Mouse (Mus musculus) adrenal gland, postnatal 4 days (tissue): Measurements from ENCODE around the gene Kcnh8. TPM values are rescaled to one million over a fixed set of nuclear protein-coding genes. Genes with fewer than 3 reads are reported as not detected.

Experiments
- DNase-seq, 2 experiments: peaks; one replicate each; pipeline ENCODE4 v3.0.0; 2021 to 2022; ENCODE audit warnings: low spot score in 2 of 2, mixed read lengths in 2 of 2
- total RNA-seq, 2 experiments: library from RNA; stranded (reverse); gene quantifications; 2 replicates each; pipeline ENCODE4 v1.2.3; 2021

The Kcnh8 gene
- total RNA-seq, 2 experiments from 2014 or later, result 0.82 to 1.2 TPM

DNA sequence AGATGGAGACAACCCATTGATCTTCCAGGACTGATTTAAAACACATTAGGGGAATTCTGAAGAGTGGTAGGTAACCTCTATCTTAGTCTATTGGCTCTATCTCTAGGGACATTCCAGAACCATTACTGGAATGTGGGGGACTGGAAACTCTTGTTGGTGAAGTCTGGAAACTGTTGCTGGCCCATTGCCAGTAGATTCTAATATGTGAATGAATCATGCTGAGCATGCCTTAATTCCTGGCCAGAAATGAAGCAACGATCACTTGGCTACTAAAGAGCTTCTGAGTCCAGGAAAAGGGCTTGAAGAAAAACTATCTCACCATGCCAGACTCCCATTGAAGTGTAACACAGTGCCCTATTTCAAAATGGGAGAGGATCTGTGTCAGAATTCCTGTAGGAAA, 208.3 kb downstream of the Kcnh8 start:
- DNase-seq, result no peak

DNA sequence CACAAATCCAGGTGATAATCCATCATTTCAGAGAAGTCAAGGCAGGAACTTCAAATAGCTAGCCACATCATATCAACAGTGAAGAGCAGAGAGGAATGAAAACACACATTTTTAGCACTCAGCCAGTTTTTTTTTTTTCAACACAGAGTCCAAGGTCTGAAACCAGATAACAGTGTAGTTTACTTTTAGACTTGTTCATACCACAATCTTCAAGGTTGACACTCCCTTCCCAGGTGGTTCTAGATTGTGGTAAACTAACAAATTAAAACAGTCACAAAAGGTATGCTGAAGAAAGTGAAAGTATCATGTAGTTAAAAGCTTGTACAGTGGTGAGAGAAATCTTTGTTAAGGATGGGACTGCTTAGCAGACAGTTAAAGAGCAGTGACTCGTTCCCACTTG, 216.5 kb downstream of the Kcnh8 start:
- no peak for DNase-seq

DNA sequence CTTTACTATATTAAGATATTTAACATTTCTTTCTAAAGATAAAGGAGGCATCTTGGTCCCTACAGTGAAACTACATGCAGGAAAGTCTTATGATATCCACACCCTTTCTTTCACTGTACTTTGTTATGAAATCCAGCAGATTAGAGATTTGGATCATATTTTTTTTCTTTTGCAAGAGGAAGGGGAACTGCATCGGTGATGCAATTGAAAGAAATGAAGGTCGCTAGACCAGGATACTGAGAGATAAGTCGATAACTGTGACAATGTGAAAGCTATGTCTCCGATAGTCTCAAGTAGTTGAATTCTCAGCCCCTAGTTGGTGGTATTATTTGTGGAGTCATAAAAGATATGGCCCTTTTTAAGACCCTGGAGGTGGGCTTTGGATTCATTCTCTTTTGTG, 227.2 kb downstream of the Kcnh8 start:
- no peak for DNase-seq

DNA sequence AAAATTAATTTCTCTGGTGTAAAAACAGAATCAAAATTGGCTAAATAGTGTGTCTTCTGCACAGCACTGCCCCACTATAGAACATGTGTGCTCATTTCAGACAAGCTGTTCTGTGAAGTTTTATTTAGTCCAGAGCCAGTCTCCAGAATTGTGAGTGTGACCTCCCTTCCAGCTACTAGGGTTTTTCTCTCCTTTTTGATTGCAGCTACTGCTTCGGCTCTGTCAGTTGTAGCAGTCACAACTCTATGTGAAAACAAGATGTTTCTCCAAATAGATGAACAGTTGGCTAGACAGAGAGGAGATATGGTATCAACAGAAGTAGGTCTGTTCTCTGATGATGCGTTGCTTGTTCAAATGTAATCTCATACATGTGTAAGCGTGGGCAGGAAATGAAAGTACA, 270.7 kb downstream of the Kcnh8 start:
- no peak for DNase-seq

DNA sequence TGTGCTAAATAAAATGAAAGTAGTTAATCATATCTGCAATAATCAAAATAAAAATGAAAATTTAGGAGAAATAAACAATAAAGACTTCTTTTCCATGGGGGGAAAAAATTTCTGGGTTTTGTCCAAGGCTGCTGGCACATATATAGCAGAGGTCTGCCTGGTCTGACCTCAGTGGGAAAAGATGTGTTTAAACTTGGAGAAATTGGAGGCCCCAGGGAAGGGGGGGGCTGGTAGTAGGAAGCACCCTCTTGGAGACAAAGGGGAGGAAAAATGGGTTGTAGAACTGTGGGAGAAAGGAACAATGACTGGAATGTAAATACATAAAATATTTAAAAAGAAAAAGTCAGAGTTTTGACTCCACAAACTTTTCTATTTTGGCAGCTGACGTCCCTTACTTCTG, 276.5 kb downstream of the Kcnh8 start:
- DNase-seq, result no peak

DNA sequence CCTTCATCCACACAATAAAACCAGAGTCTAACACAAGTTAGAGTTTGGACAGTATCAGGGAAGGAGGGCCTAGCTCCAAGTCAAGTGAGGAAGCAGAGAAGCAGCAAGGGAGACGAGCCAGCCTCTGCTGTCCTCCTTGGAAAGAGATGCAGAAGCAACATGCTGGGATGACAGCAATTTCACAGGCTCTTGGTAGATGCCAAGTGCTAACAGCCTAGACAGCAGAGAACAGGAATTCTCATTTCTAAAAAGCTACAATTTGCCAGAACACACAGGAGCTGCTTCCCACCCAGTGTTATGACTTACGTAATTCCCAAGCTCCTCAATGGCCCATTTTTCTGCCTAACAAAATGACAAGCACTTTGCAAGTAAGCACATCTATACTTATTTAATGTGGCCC, 277.5 kb downstream of the Kcnh8 start:
- no peak for DNase-seq

DNA sequence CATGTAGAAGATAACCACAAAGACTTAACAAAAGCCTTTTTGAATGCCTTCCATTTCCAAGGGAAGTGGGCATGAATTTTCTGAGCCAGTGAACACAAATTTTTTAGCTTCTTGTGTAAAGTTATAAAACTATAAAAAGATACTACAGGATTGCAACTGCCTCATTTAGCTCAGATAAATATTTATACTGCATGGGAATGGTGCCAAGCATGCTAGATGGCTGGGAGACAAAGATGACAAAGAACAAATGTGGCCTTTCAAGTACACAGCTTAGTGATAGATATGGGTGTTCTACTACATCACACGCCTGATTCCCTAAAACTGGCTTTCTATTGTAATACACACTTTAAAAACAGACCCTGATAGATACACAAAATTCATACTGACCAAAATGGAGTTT, 282.7 kb downstream of the Kcnh8 start:
- DNase-seq, result no peak

DNA sequence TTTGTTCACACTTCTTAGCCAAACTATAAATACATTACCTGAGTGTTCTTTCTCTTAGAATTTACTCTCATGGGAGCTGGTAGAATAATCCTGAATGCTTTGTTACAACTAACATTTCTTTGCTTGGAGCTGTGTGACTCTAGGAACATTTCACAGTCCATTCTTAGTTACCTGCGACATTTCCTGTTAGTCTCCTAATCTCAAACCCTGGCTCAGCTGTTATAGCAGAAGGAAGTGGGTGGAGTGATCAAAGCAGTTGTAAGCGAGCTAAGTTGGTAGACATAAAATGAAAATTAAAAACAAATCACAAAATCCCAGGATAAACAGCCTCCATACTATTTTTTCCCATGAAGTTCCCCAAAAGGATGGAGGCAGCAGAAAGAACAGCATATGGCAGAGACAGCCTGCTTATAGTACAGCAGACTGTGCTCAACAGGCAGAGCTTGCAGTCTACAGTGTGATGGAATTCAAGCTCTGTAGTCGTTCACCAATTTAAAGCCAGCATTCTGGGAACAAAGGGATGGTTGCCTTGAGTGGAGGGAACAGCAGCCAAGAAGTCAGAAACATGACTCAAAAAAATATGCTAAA, 318.1 kb downstream of the Kcnh8 start:
- no peak for DNase-seq

DNA sequence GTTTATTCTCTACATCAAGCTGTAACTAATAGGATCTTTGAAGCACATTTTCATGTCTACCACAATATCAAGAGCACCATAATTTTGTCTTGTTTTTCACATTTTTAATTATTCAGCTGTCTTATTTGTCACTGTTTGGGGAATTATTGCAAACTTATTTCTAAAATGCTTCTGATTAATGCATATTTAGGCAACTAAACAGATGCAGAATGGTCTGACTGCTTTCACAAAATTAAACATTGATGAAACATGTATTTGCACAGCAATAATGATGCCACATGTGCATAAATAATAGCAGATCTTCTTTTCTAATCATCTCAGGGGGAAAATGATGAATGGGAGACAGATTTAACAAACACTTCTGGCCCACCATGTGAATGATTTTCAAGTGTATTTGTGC, 341.5 kb downstream of the Kcnh8 start:
- no peak for DNase-seq

DNA sequence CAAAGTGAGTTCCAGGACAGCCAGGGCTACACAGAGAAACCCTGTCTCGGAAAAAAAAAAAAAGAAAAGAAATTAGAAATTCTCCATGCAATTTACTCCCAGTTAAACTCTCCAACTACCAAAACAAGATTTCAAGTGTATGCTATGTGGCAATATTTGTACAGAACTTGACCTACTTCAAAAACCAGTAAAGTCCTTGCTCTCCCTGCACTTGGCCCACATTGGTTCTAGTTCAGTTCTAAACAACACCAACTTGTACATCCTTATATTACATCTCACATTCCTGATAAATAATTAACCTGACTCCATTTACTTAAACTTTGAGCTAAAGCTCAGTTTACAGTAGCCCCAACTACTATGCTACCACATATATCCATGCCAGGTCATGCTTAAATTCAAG, 370.2 kb downstream of the Kcnh8 start:
- no peak for DNase-seq

DNA sequence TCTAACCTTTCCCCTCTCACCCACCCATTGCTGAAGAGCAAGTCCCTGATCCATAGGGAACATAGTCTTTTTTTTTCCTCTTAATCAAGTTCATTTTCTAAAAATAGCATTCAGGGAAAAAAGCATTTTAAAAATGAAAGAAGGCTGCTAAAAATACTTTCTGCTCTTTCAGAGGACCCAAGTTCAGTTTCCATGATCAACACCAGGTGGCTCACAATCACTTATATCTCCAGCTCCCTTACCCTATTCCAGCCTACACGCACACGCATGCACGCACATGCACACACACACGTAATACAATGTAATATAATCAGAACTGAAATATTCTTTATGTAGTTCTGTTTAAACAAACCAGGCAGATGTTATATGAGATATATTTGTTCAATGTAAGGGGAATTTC, 378.4 kb downstream of the Kcnh8 start:
- no peak for DNase-seq
